Mouse (Mus musculus): ENCODE data around the gene Fnbp4.

Fnbp4 gene

GRCm38 (mm10) chr2:90745053-90745678, at the start of gene Fnbp4:
Gene Fnbp4, plus strand, starts transcription at chr2:90745370.
- DNase-seq = peak; percentile 97 to 98

GRCm38 (mm10) chr2:90700943-90701342, 44.2 kb upstream of the Fnbp4 start:
- no peak for DNase-seq

- DNase-seq = no peak
These were observed 36.6 kb upstream of the Fnbp4 start for GRCm38 (mm10) chr2:90708548-90708947.

- no peak for DNase-seq
These were observed 29.5 kb upstream of the Fnbp4 start for GRCm38 (mm10) chr2:90715555-90716092.

GRCm38 (mm10) chr2:90717366-90717765, 27.8 kb upstream of the Fnbp4 start:
- DNase-seq = no peak

- DNase-seq = no peak
These were observed 27.2 kb upstream of the Fnbp4 start for GRCm38 (mm10) chr2:90717948-90718347.

GRCm38 (mm10) chr2:90726818-90727217, 18.4 kb upstream of the Fnbp4 start:
- DNase-seq = no peak

- DNase-seq = no peak
These were observed 9.8 kb upstream of the Fnbp4 start for GRCm38 (mm10) chr2:90735326-90735725.

GRCm38 (mm10) chr2:90738801-90739200, 6.4 kb upstream of the Fnbp4 start:
- DNase-seq = no peak

- no peak for DNase-seq
These were observed 5.8 kb upstream of the Fnbp4 start for GRCm38 (mm10) chr2:90739327-90739726.

- no peak for DNase-seq
These were observed 5.2 kb upstream of the Fnbp4 start for GRCm38 (mm10) chr2:90739921-90740320.

GRCm38 (mm10) chr2:90744285-90745052, 701 bp upstream of the Fnbp4 start:
- DNase-seq = peak; percentile 10 to 28

GRCm38 (mm10) chr2:90745740-90746537, 769 bp downstream of the Fnbp4 start:
- peak in 1 of 2 experiments; percentile 67 for DNase-seq

- peak; percentile 39 to 46 for DNase-seq
These were observed 1.3 kb downstream of the Fnbp4 start for GRCm38 (mm10) chr2:90746538-90746865.

- DNase-seq = peak in 1 of 2 experiments; percentile 13
These were observed 2.0 kb downstream of the Fnbp4 start for GRCm38 (mm10) chr2:90747131-90747530.

GRCm38 (mm10) chr2:90749676-90750459, 4.7 kb downstream of the Fnbp4 start:
- no peak for DNase-seq

- DNase-seq = no peak
These were observed 8.4 kb downstream of the Fnbp4 start for GRCm38 (mm10) chr2:90753565-90753964.

GRCm38 (mm10) chr2:90754188-90754587, 9.0 kb downstream of the Fnbp4 start:
- DNase-seq = no peak

GRCm38 (mm10) chr2:90765123-90765522, 20.0 kb downstream of the Fnbp4 start:
- DNase-seq = no peak

GRCm38 (mm10) chr2:90781323-90781722, 36.2 kb downstream of the Fnbp4 start:
- DNase-seq = no peak

GRCm38 (mm10) chr2:90781938-90782337, 36.8 kb downstream of the Fnbp4 start:
- DNase-seq = no peak

GRCm38 (mm10) chr2:90782458-90782857, 37.3 kb downstream of the Fnbp4 start, which contains the start of gene Agbl2:
Gene Agbl2, plus strand, starts transcription at chr2:90782727.
- peak; percentile 24 to 25 for DNase-seq

All from cerebellum, postnatal 10 days (tissue).